Mouse (Mus musculus) kidney, postnatal 0 days (tissue): ENCODE measurements around the gene Zfp410. TPM values are rescaled to one million over a fixed set of nuclear protein-coding genes. Genes with fewer than 3 reads are reported as not detected.

Experiments
- ATAC-seq: fragments of 200-750 bp; cut with Nextera tagmentation; replicated peaks from 2 replicates; pipeline ENCODE4 v1.8.0; 2017; ENCODE audit warnings: low read depth, moderate number of reproducible peaks, moderate TSS enrichment, moderate library complexity; ENCODE audit not compliant: low FRiP score
- DNase-seq: peaks from one replicate; pipeline ENCODE4 v3.0.0-alpha.2; 2016; ENCODE audit warnings: low spot score
- H3K27ac ChIP-seq: fragments of 300-500 bp; sonication (generic); 2 replicates; pipeline ENCODE4 v1.5.1; 2014; ENCODE audit warnings: mild to moderate bottlenecking
- H3K27me3 ChIP-seq: fragments of 300-500 bp; sonication (generic); 2 replicates; pipeline ENCODE4 v1.6.1; 2014; ENCODE audit warnings: low read length, mixed read lengths; ENCODE audit not compliant: insufficient read depth
- H3K36me3 ChIP-seq: fragments of 300-500 bp; sonication (generic); 2 replicates; pipeline ENCODE4 v1.6.1; 2014; ENCODE audit warnings: low read length, mixed read lengths; ENCODE audit not compliant: insufficient read depth
- H3K4me1 ChIP-seq: fragments of 300-500 bp; sonication (generic); replicated peaks from 2 replicates; pipeline ENCODE4 v1.6.1; 2014; ENCODE audit warnings: antibody characterized with exemption, low read length, mixed read lengths; ENCODE audit not compliant: insufficient read depth
- H3K4me2 ChIP-seq: fragments of 300-500 bp; sonication (generic); 2 replicates; pipeline ENCODE4 v1.6.1; 2014; ENCODE audit warnings: mild to moderate bottlenecking, low read length, moderate library complexity, mixed read lengths
- H3K4me3 ChIP-seq: fragments of 300-500 bp; sonication (generic); replicated peaks from 2 replicates; pipeline ENCODE4 v1.5.1; 2014; ENCODE audit warnings: low read depth, low read length
- H3K9ac ChIP-seq: fragments of 300-500 bp; sonication (generic); 2 replicates; pipeline ENCODE4 v1.6.1; 2014; ENCODE audit warnings: low read depth, low read length
- H3K9me3 ChIP-seq: fragments of 300-500 bp; sonication (generic); replicated peaks from 2 replicates; pipeline ENCODE4 v1.6.1; 2016; ENCODE audit warnings: low read length, inconsistent platforms, mixed read lengths
- CTCF ChIP-seq: IDR thresholded peaks from 2 replicates; pipeline ENCODE4 v1.5.1; 2016; ENCODE audit warnings: antibody characterized with exemption, low read depth, mild to moderate bottlenecking, moderate library complexity
- WGBS: fragments of 180-500 bp; shearing (Covaris S2); extraction: QIAGEN DNeasy Blood & Tissue Kit; methylation state at CpG from one replicate; pipeline ENCODE4 v1.1.7; 2014; 5-methylcytosine and 5-hydroxymethylcytosine counted together
- polyA plus RNA-seq: library from polyadenylated mRNA; unstranded; fragments of >200 nt; fragmentation: Nextera tagmentation; extraction: Ambion mirVana; gene quantifications from 2 replicates; pipeline ENCODE4 v1.2.1, GENCODE M21; 2015

Gene Zfp410
- polyA plus RNA-seq, 1 experiment from 2014 or later: 53.8 TPM

- Histone ChIP-seq H3K4me2 (no peak overlapping the region), H3K9me3 (no peaks in the 10 kb centered on the region), H3K36me3 (peaks cover 16% of the 10 kb centered on the region; the same call in 1 of the 2 replicates), H3K4me3 (no peak overlapping the region), H3K27me3 (no peaks in the 10 kb centered on the region), H3K9ac (no peak overlapping the region), H3K27ac (no peak overlapping the region), H3K4me1 (no peaks in the 10 kb centered on the region)
- WGBS: 91% methylated on average over 6 of the region's 6 CpGs
- TF ChIP-seq CTCF: no peak
- no peak for ATAC-seq
- DNase-seq: no peak
Observed at GRCm38 (mm10) chr12:84297851-84298250, 18.8 kb upstream of the Zfp410 start.

- no peak overlapping the region for H3K27ac ChIP-seq
- ATAC-seq (no peak), DNase-seq (no peak)
- H3K27me3 ChIP-seq: no peaks in the 10 kb centered on the region
- H3K9me3 ChIP-seq: no peaks in the 10 kb centered on the region
- no peak overlapping the region for H3K4me3 ChIP-seq
- H3K4me1 ChIP-seq: no peaks in the 10 kb centered on the region
- TF ChIP-seq CTCF: no peak
- 98% methylated on average over 2 of the region's 2 CpGs for WGBS
- no peak overlapping the region for H3K9ac ChIP-seq
- peaks cover 10% of the 10 kb centered on the region; the same call in 1 of the 2 replicates for H3K36me3 ChIP-seq
- no peak overlapping the region for H3K4me2 ChIP-seq
Observed at GRCm38 (mm10) chr12:84299265-84299664, 17.4 kb upstream of the Zfp410 start.

DNA sequence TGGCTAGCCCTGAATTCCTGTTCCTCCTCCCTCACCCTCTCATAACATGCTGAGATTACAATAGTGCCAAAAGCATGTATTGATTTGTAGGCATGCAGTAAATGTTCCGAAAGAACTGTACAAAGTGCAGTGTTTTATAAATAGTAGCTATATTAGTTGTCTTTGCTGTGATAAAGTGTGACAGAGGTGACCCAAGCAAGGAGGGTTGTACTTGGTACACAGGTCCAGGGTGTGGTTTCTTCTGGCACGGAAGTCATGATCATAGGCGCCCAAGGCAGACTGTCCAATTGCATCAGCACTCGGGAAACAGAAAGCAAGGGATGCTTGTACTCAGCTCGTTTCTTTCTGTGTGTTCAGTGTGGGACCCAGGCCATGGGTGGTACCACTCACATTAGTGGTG, 12.6 kb upstream of the Zfp410 start:
- H3K9ac ChIP-seq: no peak overlapping the region
- H3K9me3 ChIP-seq: no peaks in the 10 kb centered on the region
- H3K4me1 ChIP-seq: no peaks in the 10 kb centered on the region
- H3K27me3 ChIP-seq: no peaks in the 10 kb centered on the region
- no peak for TF ChIP-seq CTCF
- peaks cover 15% of the 10 kb centered on the region; the same call in 1 of the 2 replicates for H3K36me3 ChIP-seq
- WGBS: 83% methylated on average over 5 of the region's 5 CpGs
- ATAC-seq (no peak), DNase-seq (no peak)
- H3K4me3 ChIP-seq: no peak overlapping the region
- no peak overlapping the region for H3K4me2 ChIP-seq
- no peak overlapping the region for H3K27ac ChIP-seq

DNA sequence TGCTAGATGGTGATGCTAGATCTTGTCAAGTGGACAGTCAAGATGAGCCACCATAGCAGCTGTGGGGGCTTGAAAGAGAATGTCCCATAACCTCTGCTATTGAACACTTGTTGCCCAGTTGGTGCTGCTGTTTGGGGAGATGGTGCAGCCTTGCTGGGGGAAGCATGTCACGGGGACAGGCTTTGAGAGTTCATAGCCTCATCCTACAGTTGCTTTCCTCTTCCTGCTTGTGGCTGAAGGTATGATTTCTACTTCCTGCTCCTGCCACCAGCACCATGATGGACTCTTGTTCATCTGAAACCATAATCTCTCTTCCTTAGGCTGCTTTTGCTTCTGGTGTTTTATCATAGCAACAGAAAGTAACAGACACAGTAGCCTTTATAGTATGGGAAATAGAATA, 12.1 kb upstream of the Zfp410 start:
- H3K9ac ChIP-seq: no peak overlapping the region
- H3K36me3 ChIP-seq: peaks cover 15% of the 10 kb centered on the region; the same call in 1 of the 2 replicates
- DNase-seq (no peak), ATAC-seq (no peak)
- no peaks in the 10 kb centered on the region for H3K27me3 ChIP-seq
- TF ChIP-seq CTCF: no peak
- H3K4me2 ChIP-seq: no peak overlapping the region
- 70% methylated on average over 1 of the region's 1 CpGs for WGBS
- no peaks in the 10 kb centered on the region for H3K4me1 ChIP-seq
- H3K4me3 ChIP-seq: no peak overlapping the region
- H3K9me3 ChIP-seq: no peaks in the 10 kb centered on the region
- no peak overlapping the region for H3K27ac ChIP-seq

- no peaks in the 10 kb centered on the region for H3K9me3 ChIP-seq
- DNase-seq (no peak), ATAC-seq (no peak)
- no peak overlapping the region for H3K4me3 ChIP-seq
- no peaks in the 10 kb centered on the region for H3K27me3 ChIP-seq
- H3K4me2 ChIP-seq: no peak overlapping the region
- no peak overlapping the region for H3K27ac ChIP-seq
- no peak overlapping the region for H3K9ac ChIP-seq
- WGBS: 91% methylated on average over 3 of the region's 5 CpGs
- H3K36me3 ChIP-seq: peaks cover 4% of the 10 kb centered on the region; the same call in 1 of the 2 replicates
- no peak for TF ChIP-seq CTCF
- H3K4me1 ChIP-seq: no peaks in the 10 kb centered on the region
Observed at GRCm38 (mm10) chr12:84311306-84311705, 5.3 kb upstream of the Zfp410 start.

GRCm38 (mm10) chr12:84316006-84316405, 646 bp upstream of the Zfp410 start:
- H3K9ac ChIP-seq: peak overlapping the region; percentile 95
- TF ChIP-seq CTCF: no peak
- DNase-seq (peak; percentile 10), ATAC-seq (no peak)
- H3K4me2 ChIP-seq: peak overlapping the region; percentile 73
- no peaks in the 10 kb centered on the region for H3K27me3 ChIP-seq
- H3K9me3 ChIP-seq: no peaks in the 10 kb centered on the region
- peak overlapping the region; percentile 97 for H3K27ac ChIP-seq
- no peaks in the 10 kb centered on the region for H3K36me3 ChIP-seq
- 31% methylated on average over 7 of the region's 7 CpGs for WGBS
- H3K4me3 ChIP-seq: peak overlapping the region; percentile 99
- peaks cover 12% of the 10 kb centered on the region for H3K4me1 ChIP-seq

DNA sequence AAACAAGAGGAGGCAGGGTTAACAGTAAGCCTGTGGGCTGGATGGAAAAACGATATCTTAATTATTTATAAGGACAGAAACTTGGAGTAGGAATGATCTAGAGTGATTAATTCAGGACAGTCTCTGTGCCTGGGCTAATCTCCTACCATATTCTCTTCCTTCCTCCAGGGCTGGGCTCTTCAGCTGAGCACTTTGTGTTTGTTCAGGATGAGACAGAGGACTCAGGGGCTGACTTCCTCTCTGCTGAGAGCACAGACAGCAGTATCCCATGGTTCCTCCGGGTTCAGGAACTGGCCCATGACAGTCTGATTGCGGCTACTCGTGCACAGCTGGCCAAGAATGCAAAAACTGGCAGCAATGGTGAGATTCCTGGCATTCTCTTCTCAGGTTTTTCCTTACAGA, 10.5 kb downstream of the Zfp410 start:
- no peaks in the 10 kb centered on the region for H3K4me1 ChIP-seq
- peaks cover 22% of the 10 kb centered on the region for H3K36me3 ChIP-seq
- no peak overlapping the region for H3K9ac ChIP-seq
- no peak overlapping the region for H3K4me3 ChIP-seq
- H3K9me3 ChIP-seq: no peaks in the 10 kb centered on the region
- ATAC-seq (no peak), DNase-seq (peak; percentile 58)
- no peak for TF ChIP-seq CTCF
- no peak overlapping the region for H3K27ac ChIP-seq
- no peak overlapping the region for H3K4me2 ChIP-seq
- 45% methylated on average over 4 of the region's 4 CpGs for WGBS
- no peaks in the 10 kb centered on the region for H3K27me3 ChIP-seq
